Mouse (Mus musculus) cortical plate, adult 2 months (tissue): ENCODE data around the gene Efcab9. TPM values are rescaled to one million over a fixed set of nuclear protein-coding genes. Genes with fewer than 3 reads are reported as not detected.

Experiments
- H3K27ac ChIP-seq: fragments of 200-500 bp; 2 replicates; pipeline ENCODE4 v1.5.1; 2012; ENCODE audit warnings: low read length, control low read depth, inconsistent platforms; ENCODE audit not compliant: insufficient read depth
- H3K4me1 ChIP-seq: fragments of 200-500 bp; 2 replicates; pipeline ENCODE4 v1.6.1; 2011; ENCODE audit warnings: low read length; ENCODE audit not compliant: control insufficient read depth, insufficient read depth
- H3K4me3 ChIP-seq: fragments of 200-500 bp; 2 replicates; pipeline ENCODE4 v1.5.1; 2011; ENCODE audit warnings: mild to moderate bottlenecking, low read length, control low read depth; ENCODE audit not compliant: insufficient read depth
- CTCF ChIP-seq: fragments of 200-500 bp; IDR thresholded peaks from 2 replicates; pipeline ENCODE4 v1.5.1; 2011; ENCODE audit warnings: mild to moderate bottlenecking, control low read depth, low read length; ENCODE audit not compliant: insufficient read depth; ENCODE audit errors: extremely low read depth
- POLR2A ChIP-seq: fragments of 200-500 bp; IDR thresholded peaks from 2 replicates; pipeline ENCODE4 v1.6.1; 2011; ENCODE audit warnings: mild to moderate bottlenecking, low read length, control low read depth; ENCODE audit not compliant: insufficient read depth; ENCODE audit errors: extremely low read depth
- polyA plus RNA-seq: library from polyadenylated mRNA; depleted of rRNA; stranded (reverse); fragments of >200 nt; gene quantifications from 2 replicates; pipeline ENCODE4 v1.2.3, GENCODE M21; 2012

Efcab9 gene
- polyA plus RNA-seq, 1 experiment = 0.31 TPM

- H3K4me1 ChIP-seq = peaks cover 3% of the 10 kb centered on the region; the same call in 1 of the 2 replicates
- TF ChIP-seq CTCF (no peak), POLR2A (no peak)
- H3K27ac ChIP-seq = no peak overlapping the region
- H3K4me3 ChIP-seq = no peak overlapping the region
Observed at GRCm38 (mm10) chr11:32567000-32567855, 35.3 kb upstream of the Efcab9 start.

- TF ChIP-seq CTCF (no peak), POLR2A (no peak)
- H3K4me1 ChIP-seq = peaks cover 3% of the 10 kb centered on the region; the same call in 1 of the 2 replicates
- H3K4me3 ChIP-seq = no peak overlapping the region
- no peak overlapping the region for H3K27ac ChIP-seq
Observed at GRCm38 (mm10) chr11:32566184-32566583, 34.3 kb upstream of the Efcab9 start.

GRCm38 (mm10) chr11:32565088-32565487 is 33.2 kb upstream of the Efcab9 start:
- peak overlapping the region; percentile 39; the same call in 1 of the 2 replicates for H3K27ac ChIP-seq
- TF ChIP-seq POLR2A (no peak), CTCF (no peak)

GRCm38 (mm10) chr11:32564629-32565028 is 32.7 kb upstream of the Efcab9 start:
- H3K4me1 ChIP-seq = peaks cover 3% of the 10 kb centered on the region; the same call in 1 of the 2 replicates
- peak overlapping the region; percentile 39; the same call in 1 of the 2 replicates for H3K27ac ChIP-seq
- no peak overlapping the region for H3K4me3 ChIP-seq
- TF ChIP-seq CTCF (no peak), POLR2A (no peak)

More at GRCm38 (mm10) chr11:32565088-32565487, 33.2 kb upstream of the Efcab9 start:
- Histone ChIP-seq H3K4me1 (peaks cover 3% of the 10 kb centered on the region; the same call in 1 of the 2 replicates), H3K4me3 (no peak overlapping the region)

GRCm38 (mm10) chr11:32563660-32564059 is 31.8 kb upstream of the Efcab9 start:
- Histone ChIP-seq H3K4me1 (peaks cover 3% of the 10 kb centered on the region; the same call in 1 of the 2 replicates), H3K4me3 (no peak overlapping the region), H3K27ac (no peak overlapping the region)
- TF ChIP-seq CTCF = no peak
- TF ChIP-seq POLR2A = no peak

GRCm38 (mm10) chr11:32562706-32563105 is 30.8 kb upstream of the Efcab9 start:
- Histone ChIP-seq H3K27ac (no peak overlapping the region), H3K4me1 (peaks cover 3% of the 10 kb centered on the region; the same call in 1 of the 2 replicates), H3K4me3 (no peak overlapping the region)
- TF ChIP-seq CTCF = no peak
- TF ChIP-seq POLR2A = no peak

- H3K4me3 ChIP-seq = no peak overlapping the region
- H3K27ac ChIP-seq = no peak overlapping the region
- TF ChIP-seq POLR2A (no peak), CTCF (no peak)
Observed at GRCm38 (mm10) chr11:32561465-32562355, 29.8 kb upstream of the Efcab9 start.

GRCm38 (mm10) chr11:32560015-32560770 is 28.3 kb upstream of the Efcab9 start:
- no peaks in the 10 kb centered on the region for H3K4me1 ChIP-seq
- H3K4me3 ChIP-seq = no peak overlapping the region
- H3K27ac ChIP-seq = no peak overlapping the region
- TF ChIP-seq POLR2A (no peak), CTCF (no peak)

More at GRCm38 (mm10) chr11:32561465-32562355, 29.8 kb upstream of the Efcab9 start:
- peaks cover 1% of the 10 kb centered on the region; the same call in 1 of the 2 replicates for H3K4me1 ChIP-seq

GRCm38 (mm10) chr11:32558677-32559076 is 26.8 kb upstream of the Efcab9 start:
- Histone ChIP-seq H3K4me1 (no peaks in the 10 kb centered on the region), H3K27ac (no peak overlapping the region), H3K4me3 (no peak overlapping the region)
- TF ChIP-seq CTCF (no peak), POLR2A (no peak)
